Mouse (Mus musculus): ENCODE results near the gene Rap2a.

The Rap2a gene

DNA sequence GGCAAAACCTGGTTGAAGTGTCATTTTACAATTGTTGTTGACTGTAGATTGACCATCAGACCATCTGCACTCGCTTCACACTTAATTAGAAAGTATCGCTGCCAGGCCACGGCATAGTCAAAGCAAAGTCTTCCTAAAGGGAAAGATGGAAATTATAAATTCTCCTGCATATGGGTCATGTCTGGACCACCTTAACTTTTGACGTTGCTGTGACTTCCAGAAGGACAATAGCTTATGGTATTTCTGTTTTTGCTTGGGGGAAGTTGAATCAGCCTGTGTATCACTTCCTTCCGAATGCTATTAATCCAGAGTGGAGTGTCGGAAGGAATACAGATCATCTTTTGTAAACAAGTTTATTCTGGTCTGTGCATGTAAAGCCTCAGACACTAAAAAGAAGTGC lies 65.6 kb downstream of the Rap2a start:
- no peak for DNase-seq

DNA sequence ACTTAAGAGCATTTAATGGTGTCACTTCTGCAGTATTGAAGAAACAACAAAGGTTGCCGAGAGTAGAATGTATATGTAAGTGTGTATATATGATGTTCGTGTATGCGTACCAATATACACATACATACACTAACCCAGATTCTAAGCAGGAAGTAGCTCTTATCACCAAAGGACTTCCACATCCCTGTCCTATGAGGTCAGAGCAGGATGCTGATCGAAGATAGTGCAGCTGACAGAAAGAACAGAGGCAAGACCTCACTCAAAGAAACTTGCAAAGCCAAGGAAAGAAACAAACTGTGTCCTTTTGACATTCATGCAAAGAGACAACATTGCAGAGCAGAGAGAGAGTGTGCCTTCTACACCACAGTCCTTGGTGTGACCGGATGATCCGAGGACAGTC lies 66.3 kb downstream of the Rap2a start:
- no peak for DNase-seq

DNA sequence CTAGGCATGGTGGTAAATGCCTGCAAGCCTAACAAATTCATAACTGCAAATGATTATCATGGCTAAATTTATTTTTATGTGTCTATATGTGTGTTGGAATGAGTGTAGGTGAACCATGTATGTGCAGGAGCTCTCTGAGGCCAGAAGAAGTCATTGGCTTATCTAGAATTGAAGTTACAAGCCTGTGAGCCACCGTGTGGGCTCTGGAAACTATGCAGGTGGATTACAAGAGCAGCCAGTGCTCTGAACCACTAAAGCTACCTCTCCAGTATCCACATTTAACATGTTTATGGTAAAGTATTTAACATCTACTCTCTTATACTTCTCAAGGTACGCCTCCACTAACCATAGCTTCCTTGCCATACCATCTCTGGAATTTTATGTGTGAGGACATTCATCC lies 66.7 kb downstream of the Rap2a start:
- DNase-seq: no peak

Measured in right cerebral cortex, adult 18-20 months (tissue).